In the genomic region with DNA sequence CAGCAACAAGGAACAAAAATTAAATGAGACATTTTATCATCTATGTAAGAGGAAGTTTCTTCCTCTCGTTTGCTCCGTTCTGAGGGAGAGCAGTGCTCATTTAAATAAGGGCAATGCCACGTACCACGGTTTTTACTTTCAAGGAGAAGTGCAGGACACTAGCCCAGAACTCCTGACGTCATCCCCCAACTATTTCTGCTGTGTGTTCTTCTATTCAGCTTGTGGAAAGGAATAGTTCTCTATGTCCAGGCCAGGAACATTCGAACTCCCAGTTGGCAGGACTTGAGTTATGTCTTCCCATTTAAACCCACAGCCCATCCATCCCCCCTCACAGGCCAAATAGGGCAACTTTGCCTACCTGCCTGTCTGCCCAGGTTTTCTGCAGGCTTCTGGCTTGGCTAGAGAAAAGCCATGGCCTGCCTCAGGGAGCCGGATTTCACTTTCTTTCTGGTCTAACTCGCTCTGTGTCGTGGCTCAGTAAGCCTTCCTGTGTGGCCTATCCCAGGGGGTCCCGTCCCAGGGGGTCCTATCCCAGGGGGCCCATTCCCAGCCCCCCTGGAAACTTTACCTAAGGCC, we compare ENCODE assay signal across 8 mouse cellular contexts. TPM values are rescaled to one million over a fixed set of nuclear protein-coding genes. Genes with fewer than 3 reads are reported as not detected.
A peak's percentile ranks its signal among the peaks of the same experiment; 100 is the strongest.
DNase-seq lines count a peak whose midpoint lies in the region; ATAC-seq and TF ChIP-seq lines count a peak whose summit lies in the region.

No protein-coding gene starts in this region.

- no peak for TF ChIP-seq CTCF in bone marrow, adult 2 months (IDR thresholded peaks at IDR 0.05; ENCODE audit: control insufficient read depth, insufficient read depth, low read length)

- peak overlapping the region; percentile 56 for H3K9ac ChIP-seq in forebrain, embryonic 14.5 days (ENCODE audit: low read length)
- peak overlapping the region; percentile 5; the same call in 1 of the 2 replicates for H3K9ac ChIP-seq in hindbrain, embryonic 11.5 days (ENCODE audit: low read depth, low read length)
- peak overlapping the region; percentile 52 for H3K9ac ChIP-seq in limb, embryonic 15.5 days
- H3K9ac ChIP-seq in midbrain, embryonic 16.5 days (ENCODE audit: low read depth, low read length), result peak overlapping the region; percentile 28; the same call in 1 of the 2 replicates

- peak overlapping the region; percentile 42 for H3K4me3 ChIP-seq in bone marrow, adult 2 months (replicated peaks; ENCODE audit: control insufficient read depth, low read depth, low read length)
- peak overlapping the region; percentile 59 for H3K4me3 ChIP-seq in forebrain, embryonic 14.5 days (ENCODE audit: low read depth, low read length)
- peak overlapping the region; percentile 66 for H3K4me3 ChIP-seq in hindbrain, embryonic 11.5 days (ENCODE audit: low read depth, low read length)
- H3K4me3 ChIP-seq in limb, embryonic 15.5 days, result peak overlapping the region; percentile 69
- H3K4me3 ChIP-seq in midbrain, embryonic 16.5 days (ENCODE audit: low read depth, low read length), result peak overlapping the region; percentile 55

- H3K4me2 ChIP-seq in forebrain, embryonic 14.5 days (ENCODE audit: low read length), result peak overlapping the region; percentile 68
- H3K4me2 ChIP-seq in hindbrain, embryonic 11.5 days (replicated peaks; ENCODE audit: low read depth, low read length), result peak overlapping the region; percentile 39
- peak overlapping the region; percentile 83 for H3K4me2 ChIP-seq in limb, embryonic 15.5 days
- peak overlapping the region; percentile 60 for H3K4me2 ChIP-seq in midbrain, embryonic 16.5 days (ENCODE audit: low read length)

- no peak for TF ChIP-seq POLR2A in bone marrow, adult 2 months (IDR thresholded peaks at IDR 0.05; ENCODE audit: borderline replicate concordance, control insufficient read depth, low read depth, low read length)

- no peaks in the 10 kb centered on the region for H3K27me3 ChIP-seq in forebrain, embryonic 14.5 days (replicated peaks; ENCODE audit: control insufficient read depth, insufficient read depth, low read length)
- no peaks in the 10 kb centered on the region for H3K27me3 ChIP-seq in hindbrain, embryonic 11.5 days (ENCODE audit: control insufficient read depth, insufficient read depth, low read length)
- H3K27me3 ChIP-seq in limb, embryonic 15.5 days, result no peaks in the 10 kb centered on the region
- H3K27me3 ChIP-seq in midbrain, embryonic 16.5 days (ENCODE audit: control insufficient read depth, insufficient read depth, low read depth, low read length), result no peaks in the 10 kb centered on the region

- peak; percentile 10; the same call in 1 of the 2 replicates for ATAC-seq in frontal cortex, adult (ENCODE audit: low TSS enrichment)
- no peak for ATAC-seq in forebrain, embryonic 14.5 days
- ATAC-seq in hindbrain, embryonic 11.5 days (ENCODE audit: low FRiP score), result no peak
- ATAC-seq in limb, embryonic 15.5 days (ENCODE audit: insufficient number of reproducible peaks, low FRiP score, low TSS enrichment, low read depth), result no peak
- ATAC-seq in midbrain, embryonic 16.5 days, result no peak

- H3K27ac ChIP-seq in bone marrow, adult 2 months (ENCODE audit: control insufficient read depth, insufficient read depth, low read depth, low read length, poor library complexity), result peak overlapping the region; percentile 61
- peak overlapping the region; percentile 72 for H3K27ac ChIP-seq in forebrain, embryonic 14.5 days (ENCODE audit: low read depth, low read length)
- no peak overlapping the region for H3K27ac ChIP-seq in hindbrain, embryonic 11.5 days (ENCODE audit: low read depth, low read length)
- peak overlapping the region; percentile 97 for H3K27ac ChIP-seq in limb, embryonic 15.5 days
- H3K27ac ChIP-seq in midbrain, embryonic 16.5 days (ENCODE audit: low read length), result peak overlapping the region; percentile 61; the same call in 1 of the 2 replicates

- no peaks in the 10 kb centered on the region for H3K36me3 ChIP-seq in forebrain, embryonic 14.5 days (ENCODE audit: control insufficient read depth, insufficient read depth, low read length)
- H3K36me3 ChIP-seq in hindbrain, embryonic 11.5 days (ENCODE audit: control insufficient read depth, insufficient read depth, low read length), result no peaks in the 10 kb centered on the region
- H3K36me3 ChIP-seq in limb, embryonic 15.5 days, result 0 out of 2 replicates have a peak, but pooled peaks cover 5% of the 10 kb centered on the region
- no peaks in the 10 kb centered on the region for H3K36me3 ChIP-seq in midbrain, embryonic 16.5 days (ENCODE audit: control insufficient read depth, insufficient read depth, low read length)

- H3K9me3 ChIP-seq in forebrain, embryonic 14.5 days (replicated peaks; ENCODE audit: control insufficient read depth, low read length), result no peaks in the 10 kb centered on the region
- H3K9me3 ChIP-seq in hindbrain, embryonic 11.5 days (ENCODE audit: control insufficient read depth, low read length), result no peaks in the 10 kb centered on the region
- no peaks in the 10 kb centered on the region for H3K9me3 ChIP-seq in limb, embryonic 15.5 days
- no peaks in the 10 kb centered on the region for H3K9me3 ChIP-seq in midbrain, embryonic 16.5 days (replicated peaks; ENCODE audit: control insufficient read depth, low read length, poor library complexity, severe bottlenecking)

- H3K4me1 ChIP-seq in bone marrow, adult 2 months (ENCODE audit: control insufficient read depth, insufficient read depth, low read length), result peaks cover 1% of the 10 kb centered on the region; the same call in 1 of the 2 replicates
- peaks cover 40% of the 10 kb centered on the region for H3K4me1 ChIP-seq in forebrain, embryonic 14.5 days (ENCODE audit: control insufficient read depth, insufficient read depth, low read length)
- H3K4me1 ChIP-seq in hindbrain, embryonic 11.5 days (replicated peaks; ENCODE audit: control insufficient read depth, insufficient read depth, low read length), result peaks cover 2% of the 10 kb centered on the region; the same call in 1 of the 2 replicates
- H3K4me1 ChIP-seq in limb, embryonic 15.5 days, result peaks cover 50% of the 10 kb centered on the region
- peaks cover 43% of the 10 kb centered on the region for H3K4me1 ChIP-seq in midbrain, embryonic 16.5 days (ENCODE audit: control insufficient read depth, insufficient read depth, low read length)

- DNase-seq in frontal cortex, postnatal 36 days (ENCODE audit: low spot score in 2 of 2), result no peak
- DNase-seq in forebrain, embryonic 14.5 days (ENCODE audit: low spot score), result peak; percentile 73
- peak; percentile 46 for DNase-seq in hindbrain, embryonic 11.5 days (ENCODE audit: low spot score)
- no peak for DNase-seq in T-cell, adult 2 months (ENCODE audit: low spot score)

- 1% methylated on average over 10 of the region's 10 CpGs for WGBS in bone marrow, adult 2 months
- 8% methylated on average over 10 of the region's 10 CpGs for WGBS in forebrain, embryonic 14.5 days
- WGBS in hindbrain, embryonic 11.5 days, result 33% methylated on average over 10 of the region's 10 CpGs
- under 1% methylated on average over 10 of the region's 10 CpGs for WGBS in limb, embryonic 15.5 days
- WGBS in midbrain, embryonic 16.5 days, result 13% methylated on average over 10 of the region's 10 CpGs

RNA-seq across cellular contexts. Expression of gene Mbnl2, which starts 1.7 kb away (rescaled TPM):
- polyA plus RNA-seq in bone marrow, adult 2 months (2011; ENCODE audit: insufficient read depth, insufficient read length, low replicate concordance, missing spikeins), result 7.3 and 24.6 TPM in 2 replicates
- 21.6 and 27.8 TPM in 2 replicates for polyA plus RNA-seq in forebrain, embryonic 14.5 days (2014; fragmentation: Nextera tagmentation; extraction: Ambion mirVana)
- 44.7 and 50.1 TPM in 2 replicates for polyA plus RNA-seq in hindbrain, embryonic 11.5 days (2014; fragmentation: Nextera tagmentation; extraction: Ambion mirVana)
- 163 and 180 TPM in 2 replicates for polyA plus RNA-seq in limb, embryonic 15.5 days (2015; fragmentation: Nextera tagmentation; extraction: Ambion mirVana)
- 21.8 and 23.6 TPM in 2 replicates for polyA plus RNA-seq in midbrain, embryonic 16.5 days (2015; fragmentation: Nextera tagmentation; extraction: Ambion mirVana)

Comparison
In these comparisons a context has a peak if more than half of its experiments do, and no peak if none do; other contexts are left out.
1. DNase-seq: peak in forebrain, embryonic 14.5 days (single experiment) and hindbrain, embryonic 11.5 days (single experiment); none in frontal cortex, postnatal 36 days (0 of 2) and T-cell, adult 2 months (single experiment).
2. H3K9ac ChIP-seq: peak in every context shown above with its lines; median percentile 56 in forebrain, embryonic 14.5 days; 52 in limb, embryonic 15.5 days; 28 in midbrain, embryonic 16.5 days; 5 in hindbrain, embryonic 11.5 days.
3. Peak in every context shown above with its lines, with median percentiles within 50 percentile points of each other: H3K4me3 ChIP-seq and H3K4me2 ChIP-seq.